Mouse (Mus musculus) lung, embryonic 16.5 days (tissue): Measurements from ENCODE around the gene Olfr573-ps1. TPM values are rescaled to one million over a fixed set of nuclear protein-coding genes. Genes with fewer than 3 reads are reported as not detected.

Experiments used
- ATAC-seq: fragments of 200-750 bp; cut with Nextera tagmentation; 2 replicates; pipeline ENCODE4 v1.8.0; 2017; ENCODE audit warnings: low read depth, mild to moderate bottlenecking, moderate library complexity
- H3K27ac ChIP-seq: fragments of 300-500 bp; sonication (generic); 2 replicates; pipeline ENCODE4 v1.5.1; 2014; ENCODE audit warnings: mild to moderate bottlenecking, control low read depth, low read length
- H3K27me3 ChIP-seq: fragments of 300-500 bp; sonication (generic); 2 replicates; pipeline ENCODE4 v1.6.1; 2014; ENCODE audit warnings: low read depth, low read length, mixed read lengths; ENCODE audit not compliant: control insufficient read depth, insufficient read depth
- H3K36me3 ChIP-seq: fragments of 300-500 bp; sonication (generic); 2 replicates; pipeline ENCODE4 v1.6.1; 2014; ENCODE audit warnings: low read length; ENCODE audit not compliant: control insufficient read depth, insufficient read depth
- H3K4me1 ChIP-seq: fragments of 300-500 bp; sonication (generic); replicated peaks from 2 replicates; pipeline ENCODE4 v1.6.1; 2014; ENCODE audit warnings: low read length, mixed read lengths; ENCODE audit not compliant: control insufficient read depth, insufficient read depth
- H3K4me2 ChIP-seq: fragments of 300-500 bp; sonication (generic); 2 replicates; pipeline ENCODE4 v1.6.1; 2014; ENCODE audit warnings: low read depth, low read length, control low read depth
- H3K4me3 ChIP-seq: fragments of 300-500 bp; sonication (generic); 2 replicates; pipeline ENCODE4 v1.5.1; 2014; ENCODE audit warnings: mild to moderate bottlenecking, low read length, control low read depth
- H3K9ac ChIP-seq: fragments of 300-500 bp; sonication (generic); 2 replicates; pipeline ENCODE4 v1.6.1; 2014; ENCODE audit warnings: low read length, control low read depth
- H3K9me3 ChIP-seq: fragments of 300-500 bp; sonication (generic); 2 replicates; pipeline ENCODE4 v1.6.1; 2016; ENCODE audit warnings: low read length; ENCODE audit not compliant: control insufficient read depth
- whole genome bisulfite sequencing: fragments of 180-500 bp; shearing (Covaris S2); extraction: QIAGEN DNeasy Blood & Tissue Kit; methylation state at CpG from one replicate; pipeline ENCODE4 v1.1.7; 2014; 5-methylcytosine and 5-hydroxymethylcytosine counted together
- polyA plus RNA-seq: library from polyadenylated mRNA; unstranded; fragments of >200 nt; fragmentation: Nextera tagmentation; extraction: Ambion mirVana; gene quantifications from 2 replicates; pipeline ENCODE4 v1.2.1, GENCODE M21; 2015

Gene Olfr573-ps1
- not detected in 2 replicates for polyA plus RNA-seq

DNA sequence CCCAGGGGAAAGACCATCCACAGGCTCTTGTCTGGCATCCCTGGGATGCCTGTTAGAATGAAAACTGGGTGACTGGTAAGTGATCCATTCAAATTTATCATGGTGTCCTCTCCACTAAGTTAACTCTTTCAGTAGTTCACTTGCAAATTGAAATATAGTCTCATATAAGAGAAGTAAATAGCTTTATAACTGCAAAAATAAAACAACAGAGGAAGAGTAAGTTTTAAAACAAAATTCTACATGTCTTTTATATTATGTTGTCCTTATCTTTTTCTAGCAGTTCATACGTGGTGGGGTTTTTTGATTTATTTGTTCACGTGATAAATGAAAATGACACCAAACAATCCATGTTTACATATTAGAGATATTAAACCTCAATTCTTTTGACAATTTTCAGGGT is at the start of gene Olfr573-ps1:
Gene Olfr573-ps1 (minus strand): TSS at position 101 of the 400 bp plus-strand sequence.
- no peaks in the 10 kb centered on the region for H3K4me1 ChIP-seq
- no peak within 1 kb of the TSS for H3K4me3 ChIP-seq
- ATAC-seq: no peak
- no peak within 1 kb of the TSS for H3K4me2 ChIP-seq
- H3K9ac ChIP-seq: no peak within 1 kb of the TSS
- 74% methylated on average over 2 of the region's 2 CpGs for WGBS
- H3K9me3 ChIP-seq: no peaks in the 10 kb centered on the region
- H3K36me3 ChIP-seq: no peaks in the 10 kb centered on the region
- H3K27ac ChIP-seq: no peak within 1 kb of the TSS
- no peaks in the 10 kb centered on the region for H3K27me3 ChIP-seq

DNA sequence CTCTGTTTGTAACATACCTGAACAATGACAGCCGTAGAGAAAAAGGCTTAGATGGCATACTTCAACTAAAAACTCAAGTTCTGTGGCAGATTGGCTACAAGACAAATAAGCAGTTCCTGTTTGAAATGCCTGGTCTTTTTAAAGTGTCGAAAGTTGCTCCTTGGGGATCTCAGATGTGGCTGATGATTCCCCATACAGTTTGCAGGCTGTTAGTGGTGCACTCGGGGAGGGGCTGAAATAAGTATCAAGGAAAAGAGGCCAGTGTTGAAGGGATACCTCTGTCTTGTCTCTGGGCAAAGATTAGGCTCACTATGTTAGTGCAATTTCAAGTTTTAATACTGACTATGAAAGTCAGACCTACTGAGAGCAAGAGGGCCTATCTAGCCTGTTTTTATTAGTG is 46.8 kb upstream of the Olfr573-ps1 start, which contains the start of gene Olfr578:
Gene Olfr578 (minus strand): TSS at position 101 of the 400 bp plus-strand sequence.
- Histone ChIP-seq H3K27me3 (no peaks in the 10 kb centered on the region), H3K27ac (no peak within 1 kb of the TSS), H3K9me3 (no peaks in the 10 kb centered on the region), H3K4me1 (no peaks in the 10 kb centered on the region), H3K36me3 (no peaks in the 10 kb centered on the region), H3K9ac (no peak within 1 kb of the TSS), H3K4me3 (no peak within 1 kb of the TSS), H3K4me2 (no peak within 1 kb of the TSS)
- ATAC-seq: no peak
- WGBS: 48% methylated on average over 3 of the region's 3 CpGs

DNA sequence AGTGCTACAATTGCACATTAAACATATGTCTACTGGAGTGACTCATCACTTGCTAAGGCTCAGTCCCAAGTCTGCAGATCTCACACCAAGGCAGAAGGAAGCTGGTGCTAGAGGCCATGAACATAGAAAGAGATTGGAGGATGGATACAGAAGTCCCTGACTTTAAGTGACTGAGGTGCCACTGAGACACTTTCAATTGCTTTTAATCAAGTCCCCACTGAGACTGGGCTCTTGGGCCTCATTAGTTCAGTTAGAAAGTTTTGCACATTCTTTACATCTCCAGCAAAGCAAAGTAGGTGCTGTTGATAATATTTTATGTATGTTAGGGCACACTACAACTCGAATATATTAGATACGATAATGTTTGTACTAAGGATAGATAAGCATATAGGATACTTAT is 33.5 kb upstream of the Olfr573-ps1 start, which contains the start of gene Olfr577:
Gene Olfr577 (minus strand): TSS at position 101 of the 400 bp plus-strand sequence.
- no peak within 1 kb of the TSS for H3K4me3 ChIP-seq
- no peak for ATAC-seq
- H3K9me3 ChIP-seq: no peaks in the 10 kb centered on the region
- H3K4me1 ChIP-seq: no peaks in the 10 kb centered on the region
- WGBS: 67% methylated on average over 2 of the region's 2 CpGs
- H3K36me3 ChIP-seq: no peaks in the 10 kb centered on the region
- no peak within 1 kb of the TSS for H3K4me2 ChIP-seq
- no peaks in the 10 kb centered on the region for H3K27me3 ChIP-seq
- H3K27ac ChIP-seq: no peak within 1 kb of the TSS
- H3K9ac ChIP-seq: no peak within 1 kb of the TSS

DNA sequence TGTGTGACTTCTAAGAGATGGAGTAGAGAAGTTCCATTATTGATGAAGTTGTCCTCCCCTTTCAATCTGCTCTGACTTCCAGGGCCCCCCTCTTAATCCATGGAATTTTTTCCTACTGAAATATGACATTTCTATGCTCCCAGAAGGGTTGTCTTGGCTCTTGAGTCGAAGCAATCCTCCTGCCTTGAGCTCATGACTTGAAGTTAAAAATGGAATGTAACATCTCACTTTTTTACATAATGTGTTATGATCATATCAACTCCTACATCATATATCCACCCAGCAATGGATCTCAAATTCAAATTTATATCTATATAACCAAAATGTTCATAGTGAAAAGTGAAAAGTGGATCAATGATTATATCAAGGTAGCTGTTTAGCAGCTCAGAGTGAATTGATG is 32.0 kb upstream of the Olfr573-ps1 start:
- Histone ChIP-seq H3K27ac (no peak overlapping the region), H3K36me3 (no peaks in the 10 kb centered on the region), H3K4me3 (no peak overlapping the region), H3K27me3 (no peaks in the 10 kb centered on the region), H3K9me3 (no peaks in the 10 kb centered on the region), H3K9ac (no peak overlapping the region), H3K4me1 (no peaks in the 10 kb centered on the region), H3K4me2 (no peak overlapping the region)
- 45% methylated on average over 1 of the region's 1 CpGs for WGBS
- no peak for ATAC-seq

DNA sequence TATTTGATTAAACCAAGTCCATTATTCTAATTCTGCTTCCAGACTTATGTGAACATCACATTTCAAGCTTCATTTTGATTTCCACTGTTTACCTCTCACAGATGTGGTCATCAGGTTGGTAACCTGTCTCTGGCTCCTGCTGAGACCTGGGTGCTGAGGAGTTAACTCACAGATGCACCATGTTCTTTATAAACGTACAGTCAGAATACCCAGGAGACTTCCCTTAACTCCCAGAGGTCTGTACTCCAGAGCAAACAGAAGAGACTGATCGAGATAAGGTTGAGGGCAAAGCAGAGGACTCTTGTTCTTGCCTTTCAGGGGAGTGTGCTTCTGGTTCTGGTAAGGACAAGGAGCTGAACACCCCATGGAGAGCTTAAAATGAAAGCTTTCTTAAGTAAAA is 20.0 kb upstream of the Olfr573-ps1 start, which contains the start of gene Olfr576:
Gene Olfr576 (plus strand): TSS at position 301 of the 400 bp plus-strand sequence.
- H3K27me3 ChIP-seq: no peaks in the 10 kb centered on the region
- H3K9ac ChIP-seq: no peak within 1 kb of the TSS
- H3K4me2 ChIP-seq: no peak within 1 kb of the TSS
- 0 out of 2 replicates have a peak, but pooled peaks cover 1% of the 10 kb centered on the region for H3K4me1 ChIP-seq
- no peak within 1 kb of the TSS for H3K4me3 ChIP-seq
- H3K27ac ChIP-seq: no peak within 1 kb of the TSS
- no peak for ATAC-seq
- no peaks in the 10 kb centered on the region for H3K36me3 ChIP-seq
- H3K9me3 ChIP-seq: no peaks in the 10 kb centered on the region
- WGBS: 10% methylated on average over 2 of the region's 2 CpGs

DNA sequence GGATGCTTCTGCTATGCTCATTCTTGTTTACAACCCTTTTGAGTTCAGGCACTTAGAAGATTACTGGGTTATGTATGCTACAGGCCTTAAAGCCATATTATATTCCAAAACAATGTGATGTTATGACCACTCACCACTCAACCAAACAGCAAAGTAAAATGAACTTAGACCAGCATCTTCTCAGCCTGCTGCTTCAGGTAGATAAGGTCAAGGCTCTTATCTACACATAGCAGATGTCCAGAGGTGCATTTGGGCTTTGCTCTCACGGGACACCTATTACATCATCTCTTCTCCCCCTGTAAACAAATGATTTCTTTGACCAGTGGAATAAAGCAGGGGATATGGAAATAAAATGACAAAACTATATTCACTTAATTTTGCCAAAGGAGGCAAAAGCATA is 16.2 kb upstream of the Olfr573-ps1 start, which contains the start of gene Olfr575:
Gene Olfr575 (minus strand): TSS at position 183 of the 400 bp plus-strand sequence.
- H3K9me3 ChIP-seq: no peaks in the 10 kb centered on the region
- no peak within 1 kb of the TSS for H3K9ac ChIP-seq
- WGBS: 27% methylated on average over 1 of the region's 1 CpGs
- H3K27me3 ChIP-seq: no peaks in the 10 kb centered on the region
- no peak within 1 kb of the TSS for H3K4me3 ChIP-seq
- ATAC-seq: no peak
- no peaks in the 10 kb centered on the region for H3K36me3 ChIP-seq
- no peak within 1 kb of the TSS for H3K4me2 ChIP-seq
- no peaks in the 10 kb centered on the region for H3K4me1 ChIP-seq
- no peak within 1 kb of the TSS for H3K27ac ChIP-seq

DNA sequence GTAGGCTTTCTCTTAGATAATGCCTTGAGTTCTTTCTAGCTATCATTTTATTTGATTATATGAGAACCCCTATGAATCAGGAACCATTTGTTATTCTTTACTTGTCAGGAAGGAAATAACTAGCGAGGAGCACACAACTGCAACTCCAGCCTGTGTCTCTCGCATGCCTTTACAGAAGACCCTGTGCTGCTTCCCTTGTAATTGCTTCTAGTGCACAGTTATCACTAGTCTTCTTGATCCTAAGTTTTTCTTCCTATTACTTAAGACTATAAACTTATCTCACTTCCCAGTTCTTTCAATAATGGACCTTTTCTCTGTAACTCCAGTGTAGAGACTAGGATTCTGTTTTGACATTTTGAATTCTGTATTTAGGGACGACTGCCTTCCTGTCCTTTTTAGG is 15.8 kb upstream of the Olfr573-ps1 start:
- Histone ChIP-seq H3K4me2 (no peak overlapping the region), H3K27me3 (no peaks in the 10 kb centered on the region), H3K4me3 (no peak overlapping the region), H3K9ac (no peak overlapping the region), H3K4me1 (no peaks in the 10 kb centered on the region), H3K27ac (no peak overlapping the region), H3K9me3 (no peaks in the 10 kb centered on the region), H3K36me3 (no peaks in the 10 kb centered on the region)
- 49% methylated on average over 3 of the region's 3 CpGs for WGBS
- no peak for ATAC-seq

DNA sequence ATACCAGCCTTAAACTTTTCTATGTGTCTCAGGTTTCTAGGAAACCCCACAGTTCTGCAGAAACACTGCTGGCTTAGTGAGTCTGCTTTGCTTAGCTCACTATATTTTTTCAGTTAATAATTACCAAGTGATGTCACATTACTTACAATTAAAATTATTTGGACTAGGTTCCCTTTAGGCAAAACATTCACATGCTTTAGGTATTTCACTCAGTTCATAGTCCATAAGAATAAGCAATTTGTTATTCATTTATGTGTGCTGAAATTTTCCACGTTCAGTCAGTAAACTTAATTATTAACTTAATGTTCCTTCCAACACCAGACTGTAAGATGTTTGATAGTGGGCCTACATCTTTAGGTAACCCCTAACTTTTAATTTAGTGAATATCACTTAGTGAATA is 8.4 kb upstream of the Olfr573-ps1 start:
- Histone ChIP-seq H3K27ac (no peak overlapping the region), H3K27me3 (no peaks in the 10 kb centered on the region), H3K4me3 (no peak overlapping the region), H3K9me3 (no peaks in the 10 kb centered on the region), H3K36me3 (no peaks in the 10 kb centered on the region), H3K4me1 (no peaks in the 10 kb centered on the region), H3K4me2 (no peak overlapping the region), H3K9ac (no peak overlapping the region)
- ATAC-seq: no peak
- 43% methylated on average over 1 of the region's 1 CpGs for WGBS

DNA sequence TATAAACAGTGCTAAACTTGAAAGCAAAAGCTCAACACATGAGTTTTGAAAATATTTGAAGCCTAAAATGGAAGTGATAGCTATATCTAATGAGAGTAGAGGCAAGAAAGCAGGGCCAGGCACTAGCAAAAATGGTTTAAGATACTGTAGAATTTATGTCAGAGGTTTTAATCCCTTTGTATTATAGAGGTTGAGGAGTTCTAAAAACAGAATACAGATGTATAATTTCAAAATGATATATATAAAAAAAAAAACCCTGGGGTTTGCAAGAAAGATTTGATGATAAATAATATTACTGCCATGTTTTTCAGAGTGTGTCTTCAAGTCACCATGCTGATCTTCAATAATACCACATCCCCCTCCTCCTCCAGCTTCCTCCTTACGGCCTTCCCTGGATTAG is 5.8 kb upstream of the Olfr573-ps1 start, which contains the start of gene Olfr574:
Gene Olfr574 (plus strand): TSS at position 301 of the 400 bp plus-strand sequence.
- Histone ChIP-seq H3K9ac (no peak within 1 kb of the TSS), H3K9me3 (no peaks in the 10 kb centered on the region), H3K4me1 (no peaks in the 10 kb centered on the region), H3K4me2 (no peak within 1 kb of the TSS), H3K27me3 (no peaks in the 10 kb centered on the region), H3K36me3 (no peaks in the 10 kb centered on the region), H3K4me3 (no peak within 1 kb of the TSS), H3K27ac (no peak within 1 kb of the TSS)
- ATAC-seq: no peak
- WGBS: 100% methylated on average over 1 of the region's 1 CpGs

DNA sequence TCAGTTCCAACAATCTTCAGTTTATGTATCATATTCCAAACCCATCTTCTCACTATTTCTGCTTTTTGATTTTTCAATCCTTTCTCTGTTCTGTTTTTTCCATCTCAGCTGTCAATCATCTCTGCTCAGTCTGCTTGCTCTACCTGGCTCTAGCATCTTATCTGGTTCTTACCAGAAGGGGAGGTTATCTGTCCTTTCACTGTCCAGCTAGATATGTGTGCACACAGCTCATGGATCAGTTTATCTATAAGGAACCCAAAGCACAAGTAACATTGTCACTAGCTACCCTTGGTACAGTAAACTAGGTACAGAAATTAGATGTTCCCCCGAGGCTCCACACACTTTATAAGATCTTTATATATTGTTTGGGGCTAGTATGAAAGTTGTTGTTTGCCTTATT is 1.0 kb upstream of the Olfr573-ps1 start:
- Histone ChIP-seq H3K27me3 (no peaks in the 10 kb centered on the region), H3K9me3 (no peaks in the 10 kb centered on the region), H3K9ac (no peak overlapping the region), H3K36me3 (no peaks in the 10 kb centered on the region), H3K4me3 (no peak overlapping the region), H3K27ac (no peak overlapping the region), H3K4me2 (no peak overlapping the region), H3K4me1 (no peaks in the 10 kb centered on the region)
- 85% methylated on average over 1 of the region's 1 CpGs for WGBS
- no peak for ATAC-seq
